Mouse (Mus musculus): ENCODE measurements around the gene Ctnnbl1. TPM values are rescaled to one million over a fixed set of nuclear protein-coding genes. Genes with fewer than 3 reads are reported as not detected.

Ctnnbl1 gene
- total RNA-seq, 2 experiments from 2014 or later: 23.0 to 28.0 TPM

DNA sequence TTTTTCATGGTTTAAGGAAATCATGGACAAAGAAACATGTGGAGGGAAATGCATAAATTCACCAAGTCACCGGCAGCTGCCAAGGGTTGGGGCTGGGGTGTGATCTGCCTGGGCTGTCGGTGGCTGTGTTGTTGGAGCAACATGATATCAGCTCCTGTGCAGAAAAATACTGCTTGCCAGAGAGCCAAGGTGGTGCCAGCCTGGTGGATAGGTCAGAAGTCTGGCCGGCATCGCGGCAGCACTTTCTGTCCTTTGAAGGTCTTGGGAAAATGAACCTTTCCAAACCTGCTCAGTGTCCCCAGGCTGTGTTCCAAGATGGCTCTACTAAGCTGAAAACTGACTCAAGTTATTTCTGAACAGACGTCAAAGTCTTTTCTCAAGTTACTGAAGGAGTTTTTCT lies 133.0 kb downstream of the Ctnnbl1 start:
- no peak for DNase-seq (ENCODE audit: low spot score in 2 of 2)

- DNase-seq (ENCODE audit: low spot score in 2 of 2): peak; percentile 61 to 65
Observed at GRCm38 (mm10) chr2:157873223-157873622, 136.0 kb downstream of the Ctnnbl1 start.

- DNase-seq (ENCODE audit: low spot score in 2 of 2): peak in 1 of 2 experiments; percentile 39
Observed at GRCm38 (mm10) chr2:157873691-157874090, 136.5 kb downstream of the Ctnnbl1 start.

DNA sequence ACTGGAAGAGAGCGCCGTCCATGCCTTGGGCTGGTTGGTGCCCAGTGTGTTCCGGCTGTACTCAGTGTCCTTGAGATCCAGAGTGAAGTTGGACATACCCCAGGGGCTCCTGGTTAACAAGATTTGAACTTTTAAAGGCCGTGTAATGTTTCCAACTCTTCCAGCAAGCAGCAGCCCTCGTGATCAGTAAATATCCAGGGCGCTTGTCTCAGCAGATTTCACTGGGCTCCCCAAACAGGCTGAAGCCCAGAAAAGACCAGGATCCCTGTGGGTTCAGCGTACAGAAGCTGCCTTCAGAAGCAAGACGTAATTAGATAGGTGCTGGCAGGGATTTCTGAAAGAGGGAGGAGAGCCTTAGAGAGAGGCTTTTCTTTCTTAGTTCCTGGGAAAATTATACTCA lies 137.9 kb downstream of the Ctnnbl1 start:
- DNase-seq (ENCODE audit: low spot score in 2 of 2): no peak

- no peak for DNase-seq (ENCODE audit: low spot score in 2 of 2)
Observed at GRCm38 (mm10) chr2:157877394-157877793, 140.2 kb downstream of the Ctnnbl1 start.

DNA sequence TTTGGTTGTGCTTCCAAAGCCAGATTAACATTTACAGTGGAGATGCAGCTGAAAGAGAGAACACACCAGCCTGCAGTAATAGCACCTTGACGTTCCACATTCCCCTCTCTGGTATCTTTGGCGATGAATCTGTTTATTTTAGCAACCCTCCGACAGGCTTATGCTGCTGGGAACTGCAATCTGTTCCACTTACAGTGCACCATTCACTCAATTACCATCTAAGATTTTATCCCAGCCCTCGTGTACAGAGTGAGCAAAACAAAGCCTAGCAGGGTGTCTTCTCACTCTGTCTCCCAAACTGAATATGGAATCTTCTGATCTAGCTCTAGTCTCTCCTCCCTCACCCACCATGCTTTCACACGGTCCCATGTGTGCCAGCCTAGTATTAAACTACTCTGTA lies 140.8 kb downstream of the Ctnnbl1 start:
- DNase-seq (ENCODE audit: low spot score in 2 of 2): peak in 1 of 2 experiments; percentile 28

GRCm38 (mm10) chr2:157881939-157882338 lies 144.7 kb downstream of the Ctnnbl1 start:
- no peak for DNase-seq (ENCODE audit: low spot score in 2 of 2)

DNA sequence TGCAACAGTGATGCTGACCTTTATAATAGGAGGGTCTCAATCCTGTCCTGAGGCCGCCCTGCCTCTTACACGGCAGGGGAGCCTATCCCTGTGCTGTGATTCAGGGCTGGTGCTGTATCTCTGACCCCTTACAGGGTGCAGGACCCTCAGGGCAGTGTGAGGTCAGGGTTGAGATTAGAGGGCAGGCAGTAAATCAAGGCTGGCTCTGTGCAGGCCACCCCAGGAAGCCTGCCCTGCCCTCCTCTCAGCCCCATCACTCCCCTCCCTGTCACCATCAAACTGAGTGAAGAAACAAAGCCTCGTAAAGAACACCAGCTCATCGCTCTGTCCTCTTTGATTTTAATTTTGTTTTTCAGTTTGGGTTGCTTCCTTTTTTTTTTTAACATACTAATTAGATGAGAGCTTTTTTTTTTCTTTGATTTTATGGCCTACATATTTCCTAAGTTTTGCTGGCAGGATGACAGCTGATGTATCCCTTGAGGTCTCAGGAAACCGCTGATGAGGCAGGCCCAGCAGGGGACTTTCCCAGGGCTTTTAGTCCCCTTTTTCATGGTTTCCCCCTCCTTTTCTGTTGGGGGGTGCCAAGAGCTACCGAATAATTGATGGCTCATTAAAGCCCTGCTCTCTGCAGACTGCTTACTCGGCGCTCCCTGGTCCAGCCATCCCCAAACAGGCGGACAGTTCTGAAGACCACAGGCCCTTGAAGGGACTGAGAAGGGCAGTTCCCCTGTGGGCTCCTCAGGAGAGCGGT lies 150.2 kb downstream of the Ctnnbl1 start:
- DNase-seq (ENCODE audit: low spot score in 2 of 2): no peak

GRCm38 (mm10) chr2:157891166-157891565 lies 154.0 kb downstream of the Ctnnbl1 start:
- DNase-seq (ENCODE audit: low spot score in 2 of 2): no peak

DNA sequence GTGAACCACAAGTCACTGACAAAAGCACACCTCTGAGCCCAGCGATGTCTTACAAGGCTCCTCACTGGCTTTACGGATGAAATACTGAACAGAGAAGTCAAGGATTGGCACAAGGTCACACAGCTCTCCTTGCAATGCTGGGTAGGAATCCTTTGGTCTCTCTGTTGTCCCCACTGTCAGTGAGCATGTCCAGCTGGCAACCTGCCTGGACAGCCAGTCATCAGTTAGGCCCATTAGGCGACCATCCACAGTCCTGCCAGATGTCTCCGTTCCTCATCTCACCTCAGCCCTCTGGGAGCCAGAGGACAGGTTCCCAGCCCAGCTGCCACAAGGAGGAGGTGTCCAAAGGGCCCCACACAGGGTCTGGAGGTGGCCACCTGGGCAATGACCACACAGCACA lies 159.9 kb downstream of the Ctnnbl1 start:
- DNase-seq (ENCODE audit: low spot score in 2 of 2): no peak

- DNase-seq (ENCODE audit: low spot score in 2 of 2): peak; percentile 72 to 76
Observed at GRCm38 (mm10) chr2:157913204-157913636, 176.0 kb downstream of the Ctnnbl1 start.

DNA sequence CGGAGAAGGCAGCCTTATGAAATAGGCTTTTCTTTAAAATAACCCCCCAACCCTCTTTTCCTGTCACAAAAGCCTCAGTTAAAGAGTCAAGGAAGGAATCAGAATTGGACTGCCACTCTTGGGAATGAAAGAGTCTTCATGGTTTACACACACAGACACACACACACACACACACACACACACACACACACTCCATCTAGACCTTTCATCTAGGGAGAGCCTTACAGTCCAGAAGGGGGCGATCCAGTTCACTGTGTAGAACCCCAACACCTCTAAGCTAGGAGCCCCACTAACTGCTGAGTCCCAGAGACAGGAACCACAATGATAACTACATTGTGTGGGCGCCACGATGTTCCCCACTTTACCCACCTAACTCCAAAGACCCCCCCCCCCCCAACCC lies 176.5 kb downstream of the Ctnnbl1 start:
- peak in 1 of 2 experiments; percentile 46 for DNase-seq (ENCODE audit: low spot score in 2 of 2)

- peak; percentile 69 to 79 for DNase-seq (ENCODE audit: low spot score in 2 of 2)
Observed at GRCm38 (mm10) chr2:157914105-157914764, 177.0 kb downstream of the Ctnnbl1 start, which contains the start of gene Vstm2l. Gene Vstm2l (plus strand): TSS chr2:157914653.

DNA sequence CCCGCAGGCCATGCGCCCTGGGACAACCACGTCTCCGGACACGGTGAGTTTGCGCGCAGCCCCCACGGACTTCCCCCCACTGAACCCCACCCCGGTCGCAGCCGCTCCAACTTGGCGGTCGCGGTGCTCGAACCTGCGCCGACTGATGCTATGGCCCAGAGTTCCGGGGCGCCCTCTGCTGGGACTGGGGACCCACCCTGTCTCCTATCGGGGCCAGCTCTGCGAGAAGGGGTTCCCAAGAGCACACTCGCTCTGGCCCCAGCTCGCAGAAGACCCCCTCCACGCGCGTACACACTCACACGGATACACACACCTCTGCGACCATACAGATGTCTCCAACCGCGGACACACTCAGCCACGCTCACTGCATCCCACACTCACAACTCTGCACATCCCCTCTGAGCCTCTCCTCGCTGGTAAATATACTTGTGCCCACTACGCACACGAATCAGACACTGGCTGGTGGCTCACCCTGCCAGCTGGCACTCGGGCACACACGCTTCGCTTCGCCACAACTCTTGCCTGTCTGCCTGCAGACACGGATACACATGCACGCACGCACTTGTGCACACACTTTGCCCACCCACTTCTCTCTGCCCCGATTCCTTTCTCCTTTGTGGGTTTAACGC lies 177.8 kb downstream of the Ctnnbl1 start:
- peak; percentile 45 to 69 for DNase-seq (ENCODE audit: low spot score in 2 of 2)

DNA sequence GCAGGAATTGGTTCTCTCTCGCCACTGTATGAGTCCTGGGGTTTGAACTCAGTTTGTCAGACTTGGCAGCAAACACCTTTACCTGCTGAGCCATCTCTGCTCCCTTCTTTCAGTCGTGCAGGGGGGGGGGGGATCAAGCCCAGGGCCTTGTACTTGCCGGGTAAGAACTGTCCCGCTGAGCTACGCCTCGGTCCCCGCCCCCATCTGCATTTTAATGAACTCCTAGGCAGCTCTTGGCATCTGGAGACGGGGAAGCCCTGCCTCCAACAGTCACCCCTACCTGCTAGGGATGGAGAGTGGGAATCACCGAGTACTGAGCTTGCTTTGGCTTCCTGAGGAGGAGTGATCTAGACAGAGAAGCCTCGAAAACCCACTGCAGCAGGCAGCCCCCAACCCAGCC lies 181.3 kb downstream of the Ctnnbl1 start:
- DNase-seq (ENCODE audit: low spot score in 2 of 2): no peak

GRCm38 (mm10) chr2:157921551-157921950 lies 184.3 kb downstream of the Ctnnbl1 start:
- DNase-seq (ENCODE audit: low spot score in 2 of 2): no peak

DNA sequence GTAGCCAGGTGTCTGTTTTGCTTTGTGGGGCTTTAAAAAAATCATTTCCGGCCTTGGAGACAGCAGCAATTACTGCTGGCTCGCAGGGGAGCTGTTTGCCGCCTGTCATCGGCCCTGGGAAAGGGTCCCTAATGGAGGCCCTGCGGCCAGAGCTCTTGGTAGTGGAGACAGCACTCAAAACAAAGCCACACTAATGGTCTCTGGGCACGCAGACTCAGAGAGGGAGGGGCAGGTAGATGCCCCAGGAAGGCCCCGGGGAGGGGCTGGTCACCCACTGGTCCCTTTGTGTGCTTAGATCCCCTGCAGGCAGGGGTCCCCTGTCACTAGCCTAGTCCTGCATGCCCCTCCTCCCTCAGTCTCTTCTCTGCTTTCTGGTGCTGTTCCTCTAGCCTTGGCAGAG lies 186.2 kb downstream of the Ctnnbl1 start:
- no peak for DNase-seq (ENCODE audit: low spot score in 2 of 2)

- DNase-seq (ENCODE audit: low spot score in 2 of 2): no peak
Observed at GRCm38 (mm10) chr2:157924504-157924903, 187.3 kb downstream of the Ctnnbl1 start.

- no peak for DNase-seq (ENCODE audit: low spot score in 2 of 2)
Observed at GRCm38 (mm10) chr2:157926502-157926901, 189.3 kb downstream of the Ctnnbl1 start.

GRCm38 (mm10) chr2:157926927-157927326 lies 189.7 kb downstream of the Ctnnbl1 start:
- DNase-seq (ENCODE audit: low spot score in 2 of 2): no peak

GRCm38 (mm10) chr2:157927397-157927796 lies 190.2 kb downstream of the Ctnnbl1 start:
- no peak for DNase-seq (ENCODE audit: low spot score in 2 of 2)

DNA sequence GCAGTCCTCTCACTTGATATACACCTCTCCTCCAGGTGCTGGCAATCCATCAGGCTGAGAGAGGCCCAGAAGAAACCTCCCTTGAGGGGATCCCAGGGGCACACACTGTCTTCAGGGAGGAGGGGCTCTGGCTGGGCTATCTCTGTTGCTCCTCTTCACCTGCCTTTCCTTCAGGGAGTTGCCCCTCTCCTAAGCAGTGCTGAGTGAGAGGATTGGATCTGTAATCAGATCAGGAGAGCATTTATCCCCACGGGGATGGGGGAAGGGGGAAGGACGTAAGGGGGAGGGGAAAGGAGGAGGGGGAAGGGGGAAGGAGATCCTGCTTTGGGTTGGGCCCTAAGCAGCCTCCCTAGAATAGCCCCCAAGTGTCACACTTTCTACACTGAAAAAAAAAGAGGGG lies 190.6 kb downstream of the Ctnnbl1 start:
- DNase-seq (ENCODE audit: low spot score in 2 of 2): no peak
